Mouse (Mus musculus) inflammation-experienced regulatory T-cells, adult 6 months (primary cell): ENCODE measurements around the gene H2-DMb1. TPM values are rescaled to one million over a fixed set of nuclear protein-coding genes. Genes with fewer than 3 reads are reported as not detected.

Source experiments
- polyA plus RNA-seq, 3 experiments: library from polyadenylated mRNA; unstranded; fragments of 100-300 nt; shearing (Covaris generic); gene quantifications; one replicate each; pipeline ENCODE4 v1.2.1; 2017

H2-DMb1 gene
- polyA plus RNA-seq, 3 experiments from 2014 or later = 2.3 to 5.0 (median 4.5) TPM

Other genes starting within 250 kb of the H2-DMb1 start
- gene Platr17, start 247.9 kb upstream of the H2-DMb1 start, polyA plus RNA-seq = 10 to 100 TPM in 1 of 3 experiments, 1 to 10 TPM in 2; 5.3 to 10.1 (median 5.4) TPM
- 100 to 1,000 TPM; 101 to 116 (median 102) TPM for gene Daxx, start 243.7 kb upstream of the H2-DMb1 start, polyA plus RNA-seq
- 100 to 1,000 TPM; 367 to 428 (median 385) TPM for gene Tapbp, start 237.2 kb upstream of the H2-DMb1 start, polyA plus RNA-seq
- gene Zbtb22, start 237.2 kb upstream of the H2-DMb1 start, polyA plus RNA-seq = 1 to 10 TPM; 3.7 to 6.8 (median 4.8) TPM
- 10 to 100 TPM; 14.3 to 37.4 (median 31.7) TPM for gene Rgl2, start 223.5 kb upstream of the H2-DMb1 start, polyA plus RNA-seq
- 100 to 1,000 TPM; 114 to 135 (median 124) TPM for gene Pfdn6, start 212.7 kb upstream of the H2-DMb1 start, polyA plus RNA-seq
- 10 to 100 TPM in 2 of 3 experiments, 1 to 10 TPM in 1; 6.8 to 11.0 (median 10.1) TPM for gene Wdr46, start 212.4 kb upstream of the H2-DMb1 start, polyA plus RNA-seq
- 10 to 100 TPM; 12.8 to 15.1 (median 13.9) TPM for gene B3galt4, start 201.6 kb upstream of the H2-DMb1 start, polyA plus RNA-seq
- gene Vps52, start 197.3 kb upstream of the H2-DMb1 start, polyA plus RNA-seq = 10 to 100 TPM; 27.6 to 30.0 (median 27.8) TPM
- 1,000 to 10,000 TPM; 3,532 to 7,587 (median 7,167) TPM for gene Rps18, start 197.1 kb upstream of the H2-DMb1 start, polyA plus RNA-seq
- 1,000 to 10,000 TPM; 4,943 to 7,708 (median 5,398) TPM for gene H2-K1, start 152.7 kb upstream of the H2-DMb1 start, polyA plus RNA-seq
- 1 to 10 TPM; 1.6 to 2.8 (median 2.5) TPM for gene Ring1, start 128.4 kb upstream of the H2-DMb1 start, polyA plus RNA-seq
- gene H2-Ke6, start 125.0 kb upstream of the H2-DMb1 start, polyA plus RNA-seq = 10 to 100 TPM; 28.0 to 31.5 (median 30.7) TPM
- gene Slc39a7, start 121.4 kb upstream of the H2-DMb1 start, polyA plus RNA-seq = 10 to 100 TPM; 40.8 to 49.3 (median 44.7) TPM
- 10 to 100 TPM in 2 of 3 experiments, 1 to 10 TPM in 1; 7.8 to 10.6 (median 10.1) TPM for gene Rxrb, start 121.3 kb upstream of the H2-DMb1 start, polyA plus RNA-seq
- gene Col11a2, start 113.6 kb upstream of the H2-DMb1 start, polyA plus RNA-seq = under 1 TPM in 1 of 3 experiments, not detected in 2; 0.21 TPM
- gene H2-Oa, start 60.7 kb upstream of the H2-DMb1 start, polyA plus RNA-seq = 10 to 100 TPM; 14.3 to 81.2 (median 53.9) TPM
- gene H2-DMa, start 33.5 kb upstream of the H2-DMb1 start, polyA plus RNA-seq = 100 to 1,000 TPM in 2 of 3 experiments, 10 to 100 TPM in 1; 75.8 to 241 (median 198) TPM
- gene Brd2, start 30.4 kb upstream of the H2-DMb1 start, polyA plus RNA-seq = 100 to 1,000 TPM; 115 to 154 (median 144) TPM
- 10 to 100 TPM in 2 of 3 experiments, 1 to 10 TPM in 1; 9.2 to 14.4 (median 11.3) TPM for gene H2-DMb2, start 9.8 kb upstream of the H2-DMb1 start, polyA plus RNA-seq
- 100 to 1,000 TPM; 174 to 216 (median 189) TPM for gene Tap1, start 34.5 kb downstream of the H2-DMb1 start, polyA plus RNA-seq
- 100 to 1,000 TPM; 330 to 403 (median 338) TPM for gene Psmb9, start 34.7 kb downstream of the H2-DMb1 start, polyA plus RNA-seq
- gene Psmb8, start 44.6 kb downstream of the H2-DMb1 start, polyA plus RNA-seq = 1,000 to 10,000 TPM in 2 of 3 experiments, 100 to 1,000 TPM in 1; 835 to 1,025 (median 1,010) TPM
- gene Tap2, start 50.5 kb downstream of the H2-DMb1 start, polyA plus RNA-seq = 100 to 1,000 TPM in 2 of 3 experiments, 10 to 100 TPM in 1; 94.0 to 181 (median 103) TPM
- 10 to 100 TPM in 2 of 3 experiments, 1 to 10 TPM in 1; 8.4 to 87.4 (median 63.4) TPM for gene H2-Ob, start 85.8 kb downstream of the H2-DMb1 start, polyA plus RNA-seq
- gene H2-Ab1, start 104.6 kb downstream of the H2-DMb1 start, polyA plus RNA-seq = 10 to 100 TPM in 2 of 3 experiments, 1 to 10 TPM in 1; 4.3 to 76.2 (median 34.9) TPM
- gene H2-Aa, start 134.8 kb downstream of the H2-DMb1 start, polyA plus RNA-seq = 10 to 100 TPM in 2 of 3 experiments, 1 to 10 TPM in 1; 9.3 to 75.1 (median 44.7) TPM
- gene H2-Eb1, start 152.8 kb downstream of the H2-DMb1 start, polyA plus RNA-seq = 10 to 100 TPM; 15.0 to 67.6 (median 57.7) TPM
- under 1 TPM in 2 of 3 experiments, not detected in 1; 0.28 to 0.44 TPM for gene H2-Eb2, start 172.6 kb downstream of the H2-DMb1 start, polyA plus RNA-seq
- not detected for gene Btnl2, start 201.8 kb downstream of the H2-DMb1 start, polyA plus RNA-seq
- not detected for gene Btnl1, start 224.1 kb downstream of the H2-DMb1 start, polyA plus RNA-seq
- gene BC051142, start 245.7 kb downstream of the H2-DMb1 start, polyA plus RNA-seq = 1 to 10 TPM in 1 of 3 experiments, under 1 TPM in 1, not detected in 1; 0.81 to 2.5 TPM